Mouse (Mus musculus): ENCODE results near the gene Lin7c.

Lin7c gene

GRCm38 (mm10) chr2:109917496-109918413 lies 27.1 kb downstream of the Lin7c start, which contains the start of gene Lgr4:
Gene Lgr4 (plus strand): TSS chr2:109917647.
- DNase-seq, result peak; percentile 97

- DNase-seq, result peak; percentile 70
These were observed 28.1 kb downstream of the Lin7c start for GRCm38 (mm10) chr2:109918592-109919262.

GRCm38 (mm10) chr2:109920471-109920870 lies 29.8 kb downstream of the Lin7c start:
- DNase-seq, result no peak

DNA sequence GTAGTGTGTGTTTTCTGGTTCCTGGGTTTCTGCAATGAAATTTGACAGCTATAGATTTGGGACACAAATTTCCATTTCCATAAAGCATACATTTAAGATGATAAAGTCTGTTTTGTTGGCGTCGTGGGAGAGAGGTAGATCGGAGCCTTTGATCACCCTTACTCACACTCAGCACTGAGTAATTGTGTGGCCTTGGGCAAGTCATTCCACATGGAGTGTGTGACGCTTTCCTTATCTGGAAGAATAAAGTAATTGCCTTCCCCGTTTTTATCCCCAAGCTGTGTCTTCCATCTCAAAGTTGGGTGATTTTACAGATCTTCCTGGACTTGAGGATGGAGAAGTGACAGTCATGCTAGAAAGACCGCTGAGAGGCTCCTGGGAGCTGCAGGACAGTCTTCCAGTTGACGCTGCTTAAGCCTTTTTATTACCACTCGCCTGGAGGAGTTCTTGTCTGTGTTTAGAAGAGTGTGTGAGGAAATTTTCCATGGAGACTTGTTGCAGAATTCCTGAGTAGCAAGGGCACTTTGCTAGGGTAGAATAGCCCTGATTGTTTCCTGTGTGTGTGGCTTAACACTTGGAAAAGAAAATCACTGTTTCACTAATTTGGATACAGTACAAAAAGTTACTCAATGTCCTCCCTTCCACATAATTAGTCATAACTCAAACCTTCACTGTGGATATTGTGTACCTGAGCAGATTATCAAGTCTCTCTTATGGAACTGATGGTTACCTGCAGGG lies 30.8 kb downstream of the Lin7c start:
- no peak for DNase-seq

DNA sequence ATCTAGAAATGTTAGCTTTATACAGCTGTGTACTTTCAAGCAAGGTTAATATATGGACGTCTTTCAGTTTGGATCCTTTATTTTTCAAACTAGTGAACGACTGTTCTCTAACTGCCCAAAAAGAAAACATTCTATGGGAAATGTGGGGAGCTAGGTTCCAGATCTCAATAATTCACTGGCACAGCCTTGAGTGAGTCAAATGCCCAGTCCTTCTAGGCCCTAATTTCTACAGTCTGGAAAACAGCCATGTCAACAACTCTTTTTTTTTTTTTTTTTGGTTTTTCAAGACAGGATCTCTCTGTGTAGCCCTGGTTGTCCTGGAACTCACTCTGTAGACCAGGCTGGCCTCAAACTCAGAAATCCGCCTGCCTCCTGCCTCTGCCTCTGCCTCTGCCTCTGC lies 31.7 kb downstream of the Lin7c start:
- no peak for DNase-seq

DNA sequence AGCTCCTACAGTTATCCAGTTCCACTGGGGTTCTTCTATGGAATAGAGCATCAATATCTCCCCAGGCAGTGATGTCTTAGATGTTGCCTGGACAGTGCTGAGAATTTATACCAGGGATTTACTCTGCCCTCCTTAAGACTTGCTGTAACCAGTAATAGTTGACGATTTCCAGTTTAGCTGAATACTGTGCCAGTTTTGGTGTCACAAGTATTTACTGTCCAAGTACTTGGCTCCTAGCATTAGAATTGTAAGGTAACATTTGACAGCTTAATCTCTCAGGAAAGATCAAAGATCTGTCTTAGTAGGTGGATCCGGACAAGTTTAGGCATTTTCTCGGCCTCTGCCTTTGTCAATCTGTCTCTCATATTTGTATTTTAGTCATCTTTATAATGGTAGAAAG lies 32.4 kb downstream of the Lin7c start:
- DNase-seq, result no peak

DNA sequence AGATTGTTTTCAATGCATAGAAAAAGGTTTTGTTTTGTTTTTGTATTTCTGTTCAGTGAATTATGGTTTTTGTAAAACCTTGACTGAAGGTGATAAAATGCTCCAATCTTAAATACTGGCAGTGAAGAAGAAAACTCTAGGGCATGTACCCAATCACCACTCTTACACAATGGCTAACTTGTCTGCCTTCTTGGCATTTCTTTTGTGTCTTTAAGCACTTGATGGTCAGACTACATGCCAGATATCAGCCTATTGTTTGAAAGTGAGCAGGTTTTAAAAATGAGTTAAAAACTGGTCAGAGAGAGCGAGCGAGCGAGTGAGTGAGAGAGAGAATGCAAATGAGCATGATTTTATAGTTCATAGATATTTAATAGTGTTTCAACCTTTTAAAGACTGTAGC lies 33.3 kb downstream of the Lin7c start:
- DNase-seq, result no peak

DNA sequence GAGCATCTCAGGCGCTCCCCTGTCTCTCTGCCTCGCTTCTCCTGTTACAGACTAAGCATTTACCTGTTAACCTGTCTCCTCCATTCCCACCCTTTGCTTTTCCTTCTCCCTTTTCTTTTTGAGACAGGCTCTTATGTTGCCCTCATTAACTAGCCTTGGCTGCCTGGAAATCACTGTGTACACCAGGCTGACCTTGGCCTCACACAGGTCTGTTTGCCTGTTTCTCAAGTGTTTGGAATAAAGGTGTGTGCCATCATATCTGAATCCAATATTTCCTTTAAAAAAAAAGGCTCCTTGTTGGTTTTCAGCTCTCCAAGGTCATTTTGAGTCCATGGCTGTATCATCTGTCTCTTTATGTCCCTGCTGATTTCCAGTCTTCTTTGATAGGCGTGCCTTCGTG lies 36.3 kb downstream of the Lin7c start:
- no peak for DNase-seq

GRCm38 (mm10) chr2:109927446-109927845 lies 36.8 kb downstream of the Lin7c start:
- DNase-seq, result no peak

DNA sequence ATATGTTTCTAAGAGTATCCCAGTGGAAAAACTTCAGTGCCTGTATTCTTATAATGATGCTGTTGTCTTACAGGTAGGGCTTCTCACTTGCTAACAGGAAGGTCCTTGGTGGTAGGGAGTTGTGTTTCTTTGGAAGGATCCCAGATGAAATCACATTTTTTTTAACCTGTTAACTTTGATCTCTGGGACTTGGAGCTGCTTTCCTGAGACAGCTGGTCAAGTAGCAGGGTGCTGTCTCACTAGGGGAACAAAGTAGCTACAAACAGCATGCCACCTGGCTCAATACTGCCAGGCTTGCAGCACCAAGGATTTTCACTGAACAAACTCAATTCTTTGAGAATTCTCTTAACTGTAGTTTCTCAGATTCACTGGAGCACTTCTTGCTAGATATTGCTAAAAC lies 37.2 kb downstream of the Lin7c start:
- no peak for DNase-seq

GRCm38 (mm10) chr2:109928791-109929190 lies 38.1 kb downstream of the Lin7c start:
- DNase-seq, result no peak

DNA sequence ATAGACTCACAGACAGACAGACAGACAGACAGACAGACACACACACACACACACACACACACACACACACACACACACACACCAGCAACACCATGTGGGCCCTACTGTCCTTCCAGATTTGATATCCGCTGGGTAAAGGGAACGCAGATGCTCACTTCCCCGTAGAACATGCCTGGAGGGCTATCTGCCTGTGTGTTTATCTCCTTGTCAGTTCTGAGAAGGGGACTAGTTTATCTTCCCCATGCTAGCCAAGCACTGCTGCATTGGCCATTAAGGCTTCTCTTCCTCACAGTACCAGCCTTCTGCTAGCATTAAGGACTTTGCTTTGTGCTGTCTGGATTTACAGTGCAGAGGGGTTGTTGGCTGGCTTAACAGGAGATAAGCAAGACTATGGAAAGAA lies 38.6 kb downstream of the Lin7c start:
- no peak for DNase-seq

DNA sequence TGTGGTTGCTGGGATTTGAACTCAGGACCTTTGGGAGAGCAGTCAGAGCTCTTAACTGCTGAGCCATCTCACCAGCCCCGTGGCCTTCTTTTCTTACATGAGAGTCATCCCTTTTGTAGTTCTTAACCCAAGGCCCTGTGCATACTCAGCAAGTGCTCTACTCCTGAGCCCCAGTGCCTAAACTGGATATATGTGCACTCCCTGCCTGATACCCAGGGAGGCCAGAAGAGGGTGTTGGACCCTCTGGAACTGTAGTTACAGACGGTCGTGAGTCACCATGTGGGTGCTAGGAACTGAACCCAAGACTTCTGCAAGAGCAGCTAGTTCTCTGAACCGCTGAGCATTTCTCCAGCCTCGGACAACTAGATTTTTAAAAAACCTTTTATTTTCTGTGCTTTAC lies 39.7 kb downstream of the Lin7c start:
- DNase-seq, result no peak

GRCm38 (mm10) chr2:109930771-109931170 lies 40.1 kb downstream of the Lin7c start:
- no peak for DNase-seq

- peak; percentile 64 for DNase-seq
These were observed 41.5 kb downstream of the Lin7c start for GRCm38 (mm10) chr2:109931978-109932780.

- no peak for DNase-seq
These were observed 42.5 kb downstream of the Lin7c start for GRCm38 (mm10) chr2:109933151-109933550.

DNA sequence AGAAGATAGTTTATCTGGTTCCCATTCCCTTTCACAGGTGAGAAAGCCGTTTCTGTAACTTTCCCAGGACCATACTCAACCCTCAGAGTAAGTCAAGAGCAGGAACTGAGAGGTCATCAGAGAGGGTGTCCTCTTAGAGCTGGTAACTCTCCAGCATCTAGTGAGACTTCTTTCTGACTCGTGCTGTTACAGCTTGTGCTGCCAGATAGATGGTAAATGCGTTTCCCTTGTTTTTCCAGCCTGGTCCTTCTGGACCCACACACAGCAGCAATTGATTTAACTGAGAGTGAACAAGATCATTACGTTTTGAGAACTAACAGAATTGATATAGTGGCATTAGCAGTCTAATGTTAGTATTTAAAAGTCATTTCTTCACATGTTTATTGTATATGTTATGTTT lies 43.4 kb downstream of the Lin7c start:
- no peak for DNase-seq

DNA sequence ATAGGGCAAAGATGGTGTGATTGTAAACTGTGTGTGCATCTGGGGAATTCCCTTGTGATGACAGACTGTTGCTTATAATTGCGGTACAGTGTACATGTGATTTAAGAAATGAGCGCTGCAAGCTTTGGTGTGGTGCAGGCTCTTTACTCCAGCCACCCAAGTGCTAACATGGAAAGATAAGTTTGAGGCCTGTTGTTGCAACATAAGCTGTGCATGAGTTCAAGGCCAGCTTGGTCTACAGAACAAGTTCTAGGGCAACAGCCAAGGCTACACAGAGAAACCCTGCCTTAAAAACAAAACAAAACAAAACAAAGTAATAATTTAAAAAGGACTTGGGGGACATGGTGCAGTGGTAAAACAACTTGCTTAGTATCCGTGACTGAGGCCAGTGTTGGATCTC lies 44.5 kb downstream of the Lin7c start:
- DNase-seq, result no peak

DNA sequence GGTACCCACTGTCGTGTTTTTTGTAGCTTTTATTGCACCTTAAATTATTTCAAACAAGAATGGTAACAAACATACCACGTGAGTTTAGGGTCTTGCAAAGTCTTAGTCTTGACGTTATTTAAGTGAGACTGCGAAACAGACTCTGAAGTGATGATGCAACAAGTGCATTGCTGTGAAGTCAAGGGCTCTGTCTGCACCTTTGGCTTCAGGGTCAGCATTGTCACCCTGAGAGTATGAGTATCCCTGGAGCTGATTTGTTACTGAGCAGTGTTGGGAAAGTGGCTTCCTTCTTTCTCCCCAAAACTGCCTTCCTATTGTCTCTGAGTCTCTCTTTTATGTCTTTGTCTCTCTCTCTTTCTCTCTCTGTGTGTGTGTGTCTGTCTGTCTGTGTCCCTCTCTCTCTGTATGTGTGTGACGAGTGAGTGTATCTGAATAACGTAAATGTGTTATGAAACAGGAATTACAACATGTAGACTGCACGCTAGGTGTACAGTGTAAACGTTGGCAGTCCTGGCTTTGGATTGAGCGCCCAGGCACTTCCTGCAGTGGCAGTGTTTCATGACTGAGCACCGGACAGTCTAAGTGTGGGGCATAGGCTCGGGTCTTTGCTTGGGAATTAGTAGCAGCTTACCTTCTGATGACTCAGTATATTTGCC lies 45.2 kb downstream of the Lin7c start:
- DNase-seq, result no peak

- no peak for DNase-seq
These were observed 45.7 kb downstream of the Lin7c start for GRCm38 (mm10) chr2:109936410-109936755.

GRCm38 (mm10) chr2:109941973-109942444 lies 51.4 kb downstream of the Lin7c start:
- DNase-seq, result no peak

Data from kidney, postnatal 10 days (tissue).